Mouse (Mus musculus): Measurements from ENCODE around the gene Gatb.

Gatb gene

GRCm38 (mm10) chr3:85592640-85593252 is 18.8 kb downstream of the Gatb start:
- no peak for DNase-seq (ENCODE audit: low spot score in 2 of 2)

- no peak for DNase-seq (ENCODE audit: low spot score in 2 of 2)
Observed at GRCm38 (mm10) chr3:85594452-85594851, 20.5 kb downstream of the Gatb start.

GRCm38 (mm10) chr3:85599526-85599925 is 25.6 kb downstream of the Gatb start:
- DNase-seq (ENCODE audit: low spot score in 2 of 2), result no peak

- no peak for DNase-seq (ENCODE audit: low spot score in 2 of 2)
Observed at GRCm38 (mm10) chr3:85601841-85602305, 28.0 kb downstream of the Gatb start.

- DNase-seq (ENCODE audit: low spot score in 2 of 2), result no peak
Observed at GRCm38 (mm10) chr3:85603811-85604210, 29.9 kb downstream of the Gatb start.

GRCm38 (mm10) chr3:85606912-85607311 is 33.0 kb downstream of the Gatb start:
- no peak for DNase-seq (ENCODE audit: low spot score in 2 of 2)

GRCm38 (mm10) chr3:85607753-85608152 is 33.8 kb downstream of the Gatb start:
- DNase-seq (ENCODE audit: low spot score in 2 of 2), result no peak

GRCm38 (mm10) chr3:85616389-85616788 is 42.5 kb downstream of the Gatb start:
- DNase-seq (ENCODE audit: low spot score in 2 of 2), result no peak

- peak in 1 of 2 experiments; percentile 39 for DNase-seq (ENCODE audit: low spot score in 2 of 2)
Observed at GRCm38 (mm10) chr3:85618885-85619284, 45.0 kb downstream of the Gatb start.

- DNase-seq (ENCODE audit: low spot score in 2 of 2), result peak in 1 of 2 experiments; percentile 49
Observed at GRCm38 (mm10) chr3:85619345-85619744, 45.4 kb downstream of the Gatb start.

- DNase-seq (ENCODE audit: low spot score in 2 of 2), result no peak
Observed at GRCm38 (mm10) chr3:85619751-85620150, 45.8 kb downstream of the Gatb start.

- DNase-seq (ENCODE audit: low spot score in 2 of 2), result no peak
Observed at GRCm38 (mm10) chr3:85629895-85630510, 56.1 kb downstream of the Gatb start.

- no peak for DNase-seq (ENCODE audit: low spot score in 2 of 2)
Observed at GRCm38 (mm10) chr3:85633733-85634132, 59.8 kb downstream of the Gatb start.

GRCm38 (mm10) chr3:85634389-85635125 is 60.6 kb downstream of the Gatb start:
- peak in 1 of 2 experiments; percentile 43 for DNase-seq (ENCODE audit: low spot score in 2 of 2)

- DNase-seq (ENCODE audit: low spot score in 2 of 2), result no peak
Observed at GRCm38 (mm10) chr3:85635126-85635419, 61.2 kb downstream of the Gatb start.

- no peak for DNase-seq (ENCODE audit: low spot score in 2 of 2)
Observed at GRCm38 (mm10) chr3:85635591-85635990, 61.7 kb downstream of the Gatb start.

- DNase-seq (ENCODE audit: low spot score in 2 of 2), result no peak
Observed at GRCm38 (mm10) chr3:85636716-85637447, 63.0 kb downstream of the Gatb start.

- DNase-seq (ENCODE audit: low spot score in 2 of 2), result no peak
Observed at GRCm38 (mm10) chr3:85641751-85642150, 67.8 kb downstream of the Gatb start.

- no peak for DNase-seq (ENCODE audit: low spot score in 2 of 2)
Observed at GRCm38 (mm10) chr3:85644814-85645213, 70.9 kb downstream of the Gatb start.

- no peak for DNase-seq (ENCODE audit: low spot score in 2 of 2)
Observed at GRCm38 (mm10) chr3:85645517-85646004, 71.6 kb downstream of the Gatb start.

GRCm38 (mm10) chr3:85649176-85649575 is 75.3 kb downstream of the Gatb start:
- DNase-seq (ENCODE audit: low spot score in 2 of 2), result no peak

Measured in right cerebral cortex, postnatal 10 days (tissue).